Mouse (Mus musculus) gastrocnemius, postnatal 25 days (tissue): ENCODE measurements around the gene Cd7. TPM values are rescaled to one million over a fixed set of nuclear protein-coding genes. Genes with fewer than 3 reads are reported as not detected.
"Not testable (repeated sequence)": the region's sequence is repeated elsewhere in the genome, so short reads cannot be mapped to it uniquely, and the experiment has no call there.

Experiments used
- DNase-seq: peaks from one replicate; pipeline ENCODE4 v3.0.0; 2022
- long read RNA-seq, 2 experiments: library from polyadenylated mRNA; stranded (forward); transcript quantifications; one replicate each; pipeline ENCODE4 v2.0.0; 2021
- total RNA-seq, 2 experiments: library from RNA; stranded (reverse); gene quantifications; 1 replicate in 1 of 2; 2 replicates in 1 of 2; pipeline ENCODE4 v1.2.3; 2021

Gene Cd7
- not detected for total RNA-seq
- long read RNA-seq, experiment 1, result 0 reads
- long read RNA-seq, experiment 2, result 0 reads

DNA sequence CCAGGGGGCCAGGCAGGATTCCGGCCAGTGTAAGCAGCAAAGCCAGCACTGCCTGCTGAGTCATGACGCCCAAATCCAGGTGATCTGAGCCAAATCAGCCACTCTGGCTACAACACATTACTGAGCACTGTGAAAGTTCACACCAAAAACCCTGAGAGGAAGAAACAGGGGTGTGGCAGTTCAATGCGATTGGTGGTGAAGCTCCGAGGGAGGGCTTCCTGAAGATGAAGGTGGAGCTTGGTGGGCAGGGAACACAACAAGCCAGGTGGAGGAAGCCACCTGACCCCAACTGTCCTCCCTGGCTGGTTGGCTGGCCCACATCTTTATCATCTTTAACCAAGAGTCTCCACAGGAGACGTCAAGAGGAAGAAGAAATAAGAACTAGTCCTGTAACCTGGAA is at the start of gene Cd7:
Gene Cd7, minus strand, starts transcription at position 117 of the 400 bp plus-strand sequence.
- no peak for DNase-seq

DNA sequence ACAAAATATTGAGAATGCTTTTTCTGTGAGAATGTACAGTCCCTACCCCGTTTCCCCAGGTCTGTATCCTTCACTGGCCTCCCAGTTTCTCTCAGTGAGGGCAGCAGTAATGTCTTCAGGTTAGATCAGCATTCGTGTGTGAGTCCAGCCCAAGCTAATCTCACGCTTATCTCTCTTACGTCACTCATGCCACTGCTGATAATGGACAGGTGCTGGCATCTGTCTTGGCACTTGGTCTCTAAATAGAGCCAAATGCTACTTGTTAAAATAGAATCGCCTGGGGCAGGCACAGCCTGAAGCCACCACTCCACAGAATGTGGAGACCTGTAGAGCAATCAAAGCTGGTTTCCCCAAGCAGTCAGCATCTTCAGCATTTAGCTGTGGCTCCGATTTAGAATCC is 49.8 kb upstream of the Cd7 start:
- DNase-seq, result no peak

DNA sequence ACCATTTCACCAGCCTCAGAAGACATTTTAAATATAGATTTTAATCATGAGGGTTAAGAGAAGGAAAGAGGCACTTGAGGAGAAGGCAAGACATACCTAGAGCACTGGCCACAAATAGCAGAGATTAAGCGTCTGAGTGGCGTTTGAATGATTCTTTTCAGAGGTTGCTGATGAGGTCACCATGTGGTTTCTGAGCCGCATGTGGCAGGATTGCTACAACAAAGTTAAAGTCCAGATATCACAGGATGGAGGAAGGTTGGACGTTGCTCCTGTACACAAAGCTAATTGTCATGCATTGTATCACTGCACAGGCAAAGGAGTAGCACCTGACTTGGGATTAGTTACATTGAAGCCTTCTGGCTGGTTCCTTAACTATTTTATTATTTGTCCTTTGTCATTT is 47.1 kb upstream of the Cd7 start:
- DNase-seq, result no peak

DNA sequence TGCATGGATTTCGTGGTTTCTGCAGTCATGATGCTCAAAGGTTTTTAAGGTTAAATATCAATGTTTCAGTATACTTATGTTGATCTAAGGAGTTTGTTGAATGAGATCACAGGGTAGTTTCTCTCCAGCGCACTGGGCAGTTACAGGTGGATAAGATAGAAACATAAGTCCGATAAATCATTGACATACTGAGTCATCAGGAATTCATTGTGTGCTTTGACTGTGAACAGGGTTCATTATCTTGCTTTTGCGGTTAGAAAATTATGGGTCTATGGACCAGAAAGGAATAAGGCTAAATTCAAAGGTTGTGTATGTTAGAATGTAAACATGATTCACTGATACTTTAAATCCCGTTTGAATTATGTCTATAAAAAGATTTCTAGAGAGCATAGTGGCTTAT is 46.0 kb upstream of the Cd7 start:
- DNase-seq, result no peak

DNA sequence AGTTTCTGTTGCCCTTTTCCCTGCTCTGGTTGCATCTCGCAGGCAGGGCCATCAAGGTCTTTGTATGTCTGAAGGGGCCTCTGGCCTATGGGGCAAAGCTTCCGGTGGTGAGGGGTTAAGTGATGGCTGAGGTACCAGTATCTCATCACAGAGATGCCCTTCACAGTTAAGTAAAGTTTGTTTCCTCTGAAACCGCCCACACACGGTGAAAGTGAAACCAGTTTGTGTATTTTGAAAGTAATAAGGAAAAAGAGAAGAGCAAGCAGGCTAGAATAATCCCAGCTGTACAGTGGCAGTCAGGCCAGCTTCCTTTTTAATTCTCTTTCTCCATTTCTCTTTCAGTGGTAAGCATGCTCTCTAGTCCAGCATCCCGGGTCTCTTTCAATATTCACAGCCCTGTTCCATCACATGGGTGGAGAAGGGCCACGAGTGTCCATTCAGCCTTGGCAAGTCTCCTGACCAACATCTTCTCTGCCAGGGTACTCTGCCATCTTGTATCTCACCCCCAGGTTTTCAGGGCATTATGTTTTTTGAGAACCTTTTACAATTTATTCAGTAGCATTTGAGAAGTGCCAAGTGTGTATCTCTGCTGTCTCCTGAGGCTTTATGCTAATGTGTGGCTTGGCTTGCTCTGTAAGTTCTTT is 43.8 kb upstream of the Cd7 start:
- DNase-seq, result no peak

DNA sequence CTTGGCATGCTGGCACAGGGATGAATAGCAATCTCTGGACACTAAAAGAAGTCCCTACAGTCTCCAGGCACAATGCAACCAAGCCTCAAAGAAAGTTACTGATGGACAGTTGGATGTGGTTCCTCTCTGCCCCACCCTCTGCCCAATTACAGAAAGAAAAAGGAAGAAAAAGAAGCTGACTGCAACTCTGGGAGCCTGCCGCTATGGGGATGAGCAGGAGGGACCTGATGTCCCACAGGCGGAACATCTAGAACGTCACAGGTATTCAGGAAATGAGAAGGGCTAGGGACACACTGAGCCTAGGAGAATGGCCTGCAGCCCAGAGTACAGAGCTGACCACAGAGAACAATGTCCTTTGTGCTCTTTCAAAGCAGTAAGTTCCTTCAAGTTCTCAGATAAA is 43.0 kb upstream of the Cd7 start:
- no peak for DNase-seq

DNA sequence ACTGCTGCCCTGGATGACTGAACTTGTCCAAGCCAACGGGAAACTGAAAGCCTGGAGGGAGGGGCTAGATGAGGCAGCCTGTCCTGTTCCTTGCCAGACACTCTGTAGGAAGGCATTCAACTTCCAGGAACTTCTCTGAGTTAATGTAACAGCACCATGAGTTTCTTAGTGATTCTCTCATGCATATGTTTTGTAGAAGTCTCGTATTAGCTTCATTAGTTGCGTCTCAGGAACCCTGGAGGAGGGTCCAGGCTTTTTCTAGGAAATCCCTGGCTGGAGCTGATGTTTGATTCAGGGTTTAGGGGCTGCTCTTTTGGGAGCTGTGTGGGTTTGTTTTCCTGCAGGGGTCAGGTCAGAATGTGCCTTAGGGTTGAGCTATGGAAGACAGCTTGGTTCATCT is 41.9 kb upstream of the Cd7 start, which contains the start of gene Sectm1a:
Gene Sectm1a, minus strand, starts transcription at position 101 of the 400 bp plus-strand sequence.
- DNase-seq, result no peak

DNA sequence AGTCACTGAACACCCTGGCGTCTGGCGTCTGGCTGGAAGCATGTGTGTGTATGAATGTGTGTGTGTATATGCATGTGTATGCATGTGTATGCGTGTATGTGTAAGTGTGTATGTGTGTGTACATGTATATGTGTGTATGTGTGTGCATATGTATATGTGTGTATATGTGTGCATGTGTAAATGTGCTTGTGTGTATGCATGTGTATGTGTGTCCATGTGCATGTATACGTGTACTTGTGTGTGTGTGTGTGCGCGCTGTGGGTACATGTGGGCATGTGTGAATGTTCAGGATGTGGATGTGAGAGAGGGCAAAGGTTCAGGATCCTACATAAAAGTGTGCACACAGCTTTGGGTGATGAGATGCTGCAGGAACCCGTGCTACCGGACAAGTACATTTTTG is 41.1 kb upstream of the Cd7 start:
- DNase-seq, result no peak

DNA sequence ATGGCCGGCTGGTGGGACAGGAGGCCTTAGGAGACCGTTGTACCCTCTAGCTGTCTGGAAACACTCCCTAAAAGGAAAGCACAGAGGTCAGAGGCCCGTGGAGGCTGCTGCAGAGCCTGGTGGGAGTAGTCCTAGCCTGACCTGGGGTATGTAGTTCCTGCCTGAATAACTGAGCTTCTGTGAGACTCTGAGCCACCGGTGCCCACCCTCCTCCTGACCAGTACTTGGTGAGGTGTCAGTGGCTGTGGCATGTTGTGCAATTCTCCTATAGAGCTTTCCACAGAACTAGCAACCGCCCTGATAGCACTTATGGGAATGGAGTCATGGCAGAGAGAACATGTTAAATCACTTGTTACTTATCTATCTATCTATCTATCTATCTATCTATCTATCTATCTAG is 36.4 kb upstream of the Cd7 start:
- DNase-seq, result no peak

DNA sequence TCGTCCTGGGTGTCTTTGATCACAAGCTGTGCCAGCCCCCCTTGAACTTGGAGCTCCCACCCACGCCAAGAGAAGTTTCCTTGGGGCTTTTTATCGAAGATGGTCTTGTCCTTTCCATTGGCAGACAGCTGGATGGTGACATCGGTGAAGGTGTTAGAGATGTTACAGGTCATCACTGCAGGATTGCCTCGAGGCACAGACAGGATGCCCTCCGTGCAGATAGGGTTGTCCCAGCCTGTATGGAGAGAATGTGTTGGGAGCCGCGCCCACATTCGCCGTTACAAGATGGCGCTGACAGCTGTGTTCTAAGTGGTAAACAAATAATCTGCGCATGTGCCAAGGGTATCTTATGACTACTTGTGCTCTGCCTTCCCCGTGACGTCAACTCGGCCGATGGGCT is 30.4 kb upstream of the Cd7 start:
- DNase-seq, result not testable (repeated sequence)

DNA sequence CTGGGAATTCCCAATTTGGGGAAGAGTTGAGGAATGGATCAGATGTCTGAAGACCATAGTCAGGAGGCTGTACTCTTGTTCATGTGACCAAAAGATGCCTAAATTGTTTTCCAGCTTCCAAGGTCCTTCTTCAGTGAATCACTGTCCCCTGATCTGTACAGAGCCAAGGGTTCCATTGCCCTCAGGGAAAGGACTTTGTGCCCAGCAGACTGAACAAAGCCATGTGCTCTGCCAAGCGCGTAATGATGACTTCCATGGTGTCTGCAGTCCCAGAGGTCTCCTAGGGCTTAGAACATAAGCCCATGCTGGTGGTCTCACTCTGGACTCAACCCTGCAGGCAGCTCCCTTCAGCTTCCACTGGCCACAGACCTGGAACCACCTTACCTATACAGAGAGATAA is 28.7 kb upstream of the Cd7 start:
- DNase-seq, result no peak

DNA sequence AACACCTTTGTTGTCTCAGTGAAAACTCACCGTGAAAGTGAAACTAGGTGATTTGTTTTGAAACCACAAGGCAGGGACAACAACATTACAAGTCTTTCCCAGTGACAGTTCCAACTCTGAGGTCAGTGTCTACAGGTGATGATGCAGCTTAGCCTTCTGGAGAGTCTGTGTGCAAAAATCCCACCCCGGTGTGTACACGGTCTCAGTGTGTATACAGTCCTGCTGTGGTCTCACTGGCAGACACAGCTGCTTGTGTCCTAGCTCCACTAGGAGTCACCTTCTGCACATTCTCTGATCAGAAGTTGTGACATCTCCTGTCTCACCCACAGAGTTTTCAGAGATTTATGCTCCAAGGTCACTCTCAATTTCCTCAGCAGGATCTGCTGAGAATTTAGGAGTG is 25.0 kb upstream of the Cd7 start:
- DNase-seq, result no peak

DNA sequence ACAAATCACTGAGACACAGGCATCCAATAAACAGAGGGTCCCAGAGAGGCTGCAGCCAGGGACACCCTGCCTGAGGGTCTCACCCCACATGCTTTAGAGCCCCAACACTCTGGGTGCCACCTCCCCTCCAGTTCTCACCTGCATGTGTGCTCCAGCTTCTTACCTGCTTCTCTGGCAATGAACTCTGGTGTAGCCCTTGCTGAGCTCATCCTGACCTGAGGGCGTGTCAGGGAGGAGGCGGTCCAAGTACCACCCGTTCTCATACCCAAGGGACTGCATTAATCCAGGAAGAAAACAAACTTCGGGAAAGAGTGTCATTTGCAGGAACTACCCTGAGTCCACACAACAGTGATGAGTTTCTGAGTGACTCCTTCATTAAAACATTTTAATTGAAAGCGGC is 24.2 kb upstream of the Cd7 start, which contains the start of gene Sectm1b:
Gene Sectm1b, minus strand, starts transcription at position 191 of the 400 bp plus-strand sequence.
- DNase-seq, result no peak

DNA sequence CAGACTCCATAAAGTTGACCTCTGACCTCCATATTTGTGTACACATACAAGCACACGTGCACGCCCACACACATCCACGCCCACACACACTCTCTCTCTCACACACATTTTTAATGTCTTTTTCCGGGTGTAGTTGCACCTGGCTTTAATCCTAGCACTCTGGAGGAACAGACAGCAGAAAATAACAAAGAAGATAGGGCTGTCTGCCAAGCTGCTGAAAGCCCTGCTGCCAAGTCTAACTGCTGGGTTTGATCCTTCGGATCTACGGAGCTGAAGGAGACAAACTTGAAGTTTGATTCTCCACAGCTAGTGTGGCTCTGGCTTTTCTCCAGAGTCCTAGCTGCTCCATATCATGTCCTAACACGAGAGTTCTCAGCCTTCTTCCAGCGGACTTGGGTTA is 22.4 kb upstream of the Cd7 start:
- DNase-seq, result no peak

DNA sequence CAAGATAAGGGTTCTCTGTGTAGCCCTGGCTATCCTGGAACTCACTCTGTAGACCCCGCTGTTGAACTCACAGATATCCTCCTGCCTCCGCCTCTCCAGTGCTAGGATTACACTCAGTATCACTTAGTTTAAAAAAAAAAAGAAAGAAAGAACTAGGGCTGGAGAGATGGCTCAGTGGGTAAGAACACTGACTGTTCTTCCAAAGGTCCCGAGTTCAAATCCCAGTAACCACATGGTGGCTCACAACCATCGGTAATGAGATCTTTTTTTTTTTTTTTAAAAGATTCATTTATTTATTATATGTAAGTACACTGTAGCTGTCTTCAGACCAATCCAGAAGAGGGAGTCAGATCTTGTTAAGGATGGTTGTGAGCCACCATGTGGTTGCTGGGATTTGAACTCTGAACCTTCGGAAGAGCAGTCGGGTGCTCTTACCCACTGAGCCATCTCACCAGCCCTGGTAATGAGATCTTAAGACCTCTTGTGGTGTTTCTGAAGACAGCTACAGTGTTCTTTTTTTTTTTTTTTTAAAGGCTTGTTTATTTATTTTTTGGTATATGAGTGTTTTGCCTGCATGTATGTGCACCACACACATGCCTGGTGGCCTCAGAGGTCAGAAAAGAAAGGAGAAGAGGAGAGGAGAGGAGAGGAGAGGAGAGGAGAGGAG is 21.3 kb upstream of the Cd7 start:
- DNase-seq, result not testable (repeated sequence)

DNA sequence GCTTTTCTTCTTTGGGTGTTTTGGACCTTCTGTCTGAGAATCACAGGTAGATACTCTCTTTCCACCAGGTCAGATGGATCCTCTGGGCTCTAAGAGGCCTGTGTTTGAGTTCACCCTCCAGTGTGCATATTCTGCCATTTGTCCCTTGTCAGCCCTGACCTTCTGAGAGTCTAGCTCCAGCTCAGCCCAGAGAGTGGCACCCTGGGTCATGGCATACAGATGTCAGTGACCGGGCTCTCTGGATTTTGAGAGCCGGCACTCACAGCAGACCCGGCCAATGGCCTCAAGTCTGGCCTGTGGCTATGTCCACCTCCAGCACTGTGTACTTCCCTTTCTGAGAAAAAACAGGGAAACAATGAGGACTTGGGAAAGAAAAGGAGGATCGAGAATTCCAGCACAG is 20.3 kb upstream of the Cd7 start:
- no peak for DNase-seq

DNA sequence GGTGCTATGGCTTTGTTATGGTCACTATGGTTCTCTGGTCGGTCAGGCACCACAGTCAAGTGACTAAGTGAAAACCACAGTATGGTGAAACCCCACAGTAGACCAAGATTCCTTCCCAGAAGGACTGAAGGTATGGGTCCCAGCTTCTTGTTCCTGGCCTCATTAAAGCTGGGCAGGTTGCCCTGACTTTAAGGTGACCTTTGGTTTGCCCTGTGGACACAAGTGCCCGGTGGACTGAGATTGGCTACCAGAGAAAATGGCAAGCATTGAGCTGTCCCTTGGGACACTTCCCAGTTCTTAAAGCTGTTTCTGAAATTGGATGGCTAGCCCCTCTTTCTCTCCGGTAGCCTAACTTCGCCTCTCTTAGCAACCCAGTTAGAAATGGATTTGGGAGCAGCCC is 19.7 kb upstream of the Cd7 start:
- no peak for DNase-seq

DNA sequence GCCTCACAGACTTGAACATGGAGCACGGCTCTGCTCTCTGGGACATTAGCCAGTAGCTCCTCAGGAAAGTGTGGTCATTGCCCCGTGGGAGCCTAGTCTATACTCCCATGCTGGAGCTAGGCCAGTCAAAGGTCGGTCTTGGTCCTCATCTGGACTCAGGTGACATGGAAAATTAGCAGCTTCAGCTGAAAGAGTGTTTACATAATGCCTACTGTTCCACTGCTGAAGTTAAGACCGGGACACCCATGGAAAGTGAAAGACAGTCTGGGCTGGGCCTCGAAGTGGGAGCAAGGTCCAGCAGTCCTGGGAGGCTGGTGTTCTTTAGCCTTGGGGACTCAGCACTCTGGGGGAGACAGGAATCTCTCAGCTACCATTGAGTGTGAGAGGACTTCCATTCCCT is 18.9 kb upstream of the Cd7 start:
- DNase-seq, result no peak

DNA sequence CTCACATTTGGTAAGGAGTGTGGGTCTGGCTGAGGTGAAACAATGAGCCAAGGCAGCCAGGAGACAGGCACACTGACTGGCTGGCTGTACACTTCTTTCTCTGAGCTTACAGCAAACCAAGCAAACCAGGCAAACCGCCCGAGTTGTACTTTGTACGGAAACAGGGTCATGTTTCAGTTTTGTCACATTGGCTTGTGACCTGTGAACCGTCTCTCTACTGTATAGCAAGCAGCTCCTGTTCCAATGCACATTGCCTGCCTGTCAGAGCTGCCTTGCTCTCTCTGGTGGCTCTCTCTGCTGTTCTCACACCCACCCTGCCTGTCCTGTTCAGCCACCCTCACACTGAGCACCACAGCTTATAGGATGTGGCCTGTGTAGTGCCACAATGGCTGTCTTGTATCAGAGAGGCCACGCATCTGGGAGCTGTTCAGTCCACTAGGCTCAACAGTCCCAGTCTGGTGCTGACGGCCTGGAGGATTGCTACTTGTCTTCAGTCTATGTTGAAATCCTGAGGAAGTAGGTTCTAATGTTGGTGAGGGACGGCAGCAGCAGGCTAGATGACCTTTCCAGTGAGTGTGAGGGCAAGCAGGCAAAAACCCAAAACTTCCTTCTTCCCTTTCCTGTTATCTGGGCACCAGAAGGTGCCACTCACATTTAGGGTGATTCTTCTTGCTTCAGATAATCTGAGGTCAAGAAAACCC is 17.5 kb upstream of the Cd7 start:
- no peak for DNase-seq

DNA sequence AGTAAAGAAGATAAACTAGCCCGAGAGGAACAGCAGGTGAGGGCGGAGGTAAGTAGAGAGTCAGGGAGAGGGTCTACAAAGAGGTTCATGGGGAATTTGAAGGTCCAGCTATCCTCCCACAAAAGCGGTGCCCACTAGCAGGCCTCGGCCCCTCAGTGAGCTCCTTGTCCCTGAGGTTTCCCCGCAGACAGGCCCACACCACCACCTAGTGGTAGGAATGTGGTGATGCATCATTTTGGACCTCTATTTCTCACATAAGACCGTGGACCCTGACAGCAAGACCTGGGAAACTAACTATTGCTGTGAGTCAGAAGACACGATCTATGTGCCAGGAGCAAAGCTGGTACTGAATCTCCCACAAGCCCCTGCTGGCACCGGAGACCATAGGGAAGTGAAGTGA is 14.3 kb upstream of the Cd7 start:
- peak; percentile 50 for DNase-seq

DNA sequence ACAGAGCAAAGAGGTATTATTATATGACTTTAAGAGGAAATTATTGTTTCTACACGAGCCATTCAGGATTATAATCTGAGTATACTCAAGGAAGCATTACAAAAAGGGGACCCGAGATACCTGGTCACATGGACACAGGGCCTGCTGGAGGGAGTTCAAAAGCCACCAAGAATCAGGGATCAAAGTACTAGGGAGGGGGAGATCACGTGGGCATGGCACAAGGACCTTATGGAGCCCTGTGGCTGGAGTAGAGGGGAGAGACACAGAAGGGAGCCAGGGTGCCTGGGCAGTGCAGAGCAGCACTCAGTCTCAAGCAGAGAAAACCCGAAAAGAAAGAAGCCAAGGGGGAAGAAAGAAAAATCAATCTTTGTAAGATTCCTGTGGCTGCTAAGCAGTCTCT is 13.2 kb upstream of the Cd7 start:
- DNase-seq, result no peak

DNA sequence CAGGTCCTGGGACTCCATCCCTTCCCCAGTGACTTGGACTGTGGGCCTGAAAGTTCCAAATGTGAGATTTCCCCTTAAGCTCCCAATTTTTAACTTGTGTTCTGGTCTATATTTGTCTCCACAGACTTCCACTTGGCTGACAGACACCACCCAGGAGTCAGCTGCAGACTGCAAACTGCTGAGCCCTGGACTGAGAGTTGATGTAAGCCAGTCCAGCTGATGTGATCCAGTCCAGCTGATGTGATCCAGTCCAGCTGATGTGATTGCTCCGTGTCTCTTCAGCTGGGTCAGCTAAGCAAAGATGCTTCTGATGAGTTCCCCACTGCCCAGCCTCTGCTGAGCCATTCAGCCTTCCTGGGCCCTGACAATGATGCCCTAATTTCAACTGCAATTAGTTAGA is 12.6 kb upstream of the Cd7 start:
- DNase-seq, result peak; percentile 20

DNA sequence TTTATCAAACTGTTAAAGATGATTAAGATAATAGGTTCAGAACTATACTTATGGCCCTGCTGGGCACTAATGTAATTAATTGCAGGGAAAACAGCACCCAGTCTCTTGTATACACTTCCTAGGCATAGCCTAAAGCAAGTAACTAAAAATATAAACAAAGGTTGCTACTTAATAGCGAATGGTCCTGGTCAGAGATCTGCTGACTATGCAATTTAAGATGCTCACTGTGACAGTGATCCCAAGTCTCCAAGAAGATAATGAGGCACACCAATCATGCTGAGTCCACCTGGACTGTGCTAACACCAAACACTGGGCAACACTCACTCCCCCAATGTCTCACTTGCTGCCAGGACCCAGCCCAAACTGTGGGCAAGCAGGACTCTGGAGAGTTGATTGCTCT is 10.6 kb upstream of the Cd7 start:
- DNase-seq, result no peak
